Mouse (Mus musculus): ENCODE measurements around the gene Shroom2. TPM values are rescaled to one million over a fixed set of nuclear protein-coding genes. Genes with fewer than 3 reads are reported as not detected.

Gene Shroom2
- polyA plus RNA-seq (2014; fragmentation: Nextera tagmentation; extraction: Ambion mirVana), result 12.4 and 13.7 TPM in 2 replicates

- peak; percentile 82 for ATAC-seq (ENCODE audit: insufficient read depth, low FRiP score, low TSS enrichment)
- no peak within 1 kb of the TSS for H3K27ac ChIP-seq (ENCODE audit: low read depth, low read length)
- DNase-seq (ENCODE audit: low spot score), result peak; percentile 11
Measured at GRCm38 (mm10) chrX:152768891-152769599, at the start of gene Shroom2. Gene Shroom2 (minus strand): TSS chrX:152769465.

GRCm38 (mm10) chrX:152818996-152819395 is 49.7 kb upstream of the Shroom2 start:
- Histone ChIP-seq H3K4me1 (ENCODE audit: control insufficient read depth, insufficient read depth, low read length) (no peaks in the 10 kb centered on the region), H3K27ac (ENCODE audit: low read depth, low read length) (no peak overlapping the region), H3K9ac (ENCODE audit: low read length) (no peak overlapping the region), H3K9me3 (ENCODE audit: control insufficient read depth, low read length) (no peaks in the 10 kb centered on the region), H3K4me3 (ENCODE audit: low read depth, low read length) (no peak overlapping the region), H3K27me3 (ENCODE audit: control insufficient read depth, insufficient read depth, low read length) (no peaks in the 10 kb centered on the region), H3K36me3 (ENCODE audit: control insufficient read depth, insufficient read depth, low read length) (no peaks in the 10 kb centered on the region), H3K4me2 (ENCODE audit: low read depth) (no peak overlapping the region)
- no peak for DNase-seq (ENCODE audit: low spot score)
- no peak for ATAC-seq (ENCODE audit: insufficient read depth, low FRiP score, low TSS enrichment)

More at GRCm38 (mm10) chrX:152768891-152769599, at the start of gene Shroom2:
- peaks cover 12% of the 10 kb centered on the region for H3K27me3 ChIP-seq (ENCODE audit: control insufficient read depth, insufficient read depth, low read length)
- WGBS, result 28% methylated on average over 42 of the region's 55 CpGs
- peak within 1 kb of the TSS; percentile 60 for H3K4me2 ChIP-seq (ENCODE audit: low read depth)
- no peaks in the 10 kb centered on the region for H3K4me1 ChIP-seq (ENCODE audit: control insufficient read depth, insufficient read depth, low read length)
- H3K36me3 ChIP-seq (ENCODE audit: control insufficient read depth, insufficient read depth, low read length), result no peaks in the 10 kb centered on the region
- peak within 1 kb of the TSS; percentile 50 for H3K4me3 ChIP-seq (ENCODE audit: low read depth, low read length)
- H3K9ac ChIP-seq (ENCODE audit: low read length), result peak within 1 kb of the TSS; percentile 50
- no peaks in the 10 kb centered on the region for H3K9me3 ChIP-seq (ENCODE audit: control insufficient read depth, low read length)

GRCm38 (mm10) chrX:152813339-152813738 is 44.1 kb upstream of the Shroom2 start:
- no peak overlapping the region for H3K4me3 ChIP-seq (ENCODE audit: low read depth, low read length)
- no peak overlapping the region for H3K9ac ChIP-seq (ENCODE audit: low read length)
- no peak overlapping the region for H3K4me2 ChIP-seq (ENCODE audit: low read depth)
- DNase-seq (ENCODE audit: low spot score) (no peak), ATAC-seq (ENCODE audit: insufficient read depth, low FRiP score, low TSS enrichment) (no peak)
- no peaks in the 10 kb centered on the region for H3K27me3 ChIP-seq (ENCODE audit: control insufficient read depth, insufficient read depth, low read length)
- H3K36me3 ChIP-seq (ENCODE audit: control insufficient read depth, insufficient read depth, low read length), result no peaks in the 10 kb centered on the region
- no peaks in the 10 kb centered on the region for H3K4me1 ChIP-seq (ENCODE audit: control insufficient read depth, insufficient read depth, low read length)
- no peak overlapping the region for H3K27ac ChIP-seq (ENCODE audit: low read depth, low read length)
- H3K9me3 ChIP-seq (ENCODE audit: control insufficient read depth, low read length), result no peaks in the 10 kb centered on the region
- WGBS, result 88% methylated on average over 3 of the region's 3 CpGs

- Histone ChIP-seq H3K27me3 (ENCODE audit: control insufficient read depth, insufficient read depth, low read length) (no peaks in the 10 kb centered on the region), H3K9me3 (ENCODE audit: control insufficient read depth, low read length) (no peaks in the 10 kb centered on the region)
- no peak for DNase-seq (ENCODE audit: low spot score)
Measured at GRCm38 (mm10) chrX:152805317-152805716, 36.1 kb upstream of the Shroom2 start.

GRCm38 (mm10) chrX:152788611-152789010 is 19.3 kb upstream of the Shroom2 start:
- Histone ChIP-seq H3K36me3 (ENCODE audit: control insufficient read depth, insufficient read depth, low read length) (no peaks in the 10 kb centered on the region), H3K4me2 (ENCODE audit: low read depth) (no peak overlapping the region), H3K4me3 (ENCODE audit: low read depth, low read length) (no peak overlapping the region), H3K9me3 (ENCODE audit: control insufficient read depth, low read length) (no peaks in the 10 kb centered on the region), H3K27ac (ENCODE audit: low read depth, low read length) (no peak overlapping the region), H3K4me1 (ENCODE audit: control insufficient read depth, insufficient read depth, low read length) (no peaks in the 10 kb centered on the region), H3K27me3 (ENCODE audit: control insufficient read depth, insufficient read depth, low read length) (no peaks in the 10 kb centered on the region), H3K9ac (ENCODE audit: low read length) (no peak overlapping the region)
- DNase-seq (ENCODE audit: low spot score) (no peak), ATAC-seq (ENCODE audit: insufficient read depth, low FRiP score, low TSS enrichment) (no peak)
- WGBS, result 92% methylated on average over 2 of the region's 2 CpGs

More at GRCm38 (mm10) chrX:152805317-152805716, 36.1 kb upstream of the Shroom2 start:
- H3K4me3 ChIP-seq (ENCODE audit: low read depth, low read length), result no peak overlapping the region
- H3K27ac ChIP-seq (ENCODE audit: low read depth, low read length), result no peak overlapping the region
- no peaks in the 10 kb centered on the region for H3K4me1 ChIP-seq (ENCODE audit: control insufficient read depth, insufficient read depth, low read length)
- no peak overlapping the region for H3K4me2 ChIP-seq (ENCODE audit: low read depth)
- no peak for ATAC-seq (ENCODE audit: insufficient read depth, low FRiP score, low TSS enrichment)
- no peaks in the 10 kb centered on the region for H3K36me3 ChIP-seq (ENCODE audit: control insufficient read depth, insufficient read depth, low read length)
- H3K9ac ChIP-seq (ENCODE audit: low read length), result no peak overlapping the region

- DNase-seq (ENCODE audit: low spot score) (no peak), ATAC-seq (ENCODE audit: insufficient read depth, low FRiP score, low TSS enrichment) (no peak)
- Histone ChIP-seq H3K36me3 (ENCODE audit: control insufficient read depth, insufficient read depth, low read length) (no peaks in the 10 kb centered on the region), H3K9ac (ENCODE audit: low read length) (no peak overlapping the region), H3K4me3 (ENCODE audit: low read depth, low read length) (no peak overlapping the region), H3K27ac (ENCODE audit: low read depth, low read length) (no peak overlapping the region), H3K27me3 (ENCODE audit: control insufficient read depth, insufficient read depth, low read length) (no peaks in the 10 kb centered on the region), H3K4me2 (ENCODE audit: low read depth) (no peak overlapping the region), H3K9me3 (ENCODE audit: control insufficient read depth, low read length) (no peaks in the 10 kb centered on the region), H3K4me1 (ENCODE audit: control insufficient read depth, insufficient read depth, low read length) (no peaks in the 10 kb centered on the region)
- WGBS, result 79% methylated on average over 1 of the region's 1 CpGs
Measured at GRCm38 (mm10) chrX:152788129-152788528, 18.9 kb upstream of the Shroom2 start.

GRCm38 (mm10) chrX:152781720-152782403 is 12.6 kb upstream of the Shroom2 start, which contains the start of gene Gpr143:
Gene Gpr143 (plus strand): TSS chrX:152781921.
- no peak within 1 kb of the TSS for H3K4me3 ChIP-seq (ENCODE audit: low read depth, low read length)
- ATAC-seq (ENCODE audit: insufficient read depth, low FRiP score, low TSS enrichment), result peak; percentile 35; the same call in 1 of the 2 replicates
- no peaks in the 10 kb centered on the region for H3K4me1 ChIP-seq (ENCODE audit: control insufficient read depth, insufficient read depth, low read length)
- 22% methylated on average over 21 of the region's 26 CpGs for WGBS
- H3K27ac ChIP-seq (ENCODE audit: low read depth, low read length), result no peak within 1 kb of the TSS
- peak within 1 kb of the TSS; percentile 38 for H3K4me2 ChIP-seq (ENCODE audit: low read depth)
- H3K9me3 ChIP-seq (ENCODE audit: control insufficient read depth, low read length), result no peaks in the 10 kb centered on the region
- H3K36me3 ChIP-seq (ENCODE audit: control insufficient read depth, insufficient read depth, low read length), result no peaks in the 10 kb centered on the region
- H3K27me3 ChIP-seq (ENCODE audit: control insufficient read depth, insufficient read depth, low read length), result 0 out of 2 replicates have a peak, but pooled peaks cover 3% of the 10 kb centered on the region
- peak; percentile 42 for DNase-seq (ENCODE audit: low spot score)
- peak within 1 kb of the TSS; percentile 14; the same call in 1 of the 2 replicates for H3K9ac ChIP-seq (ENCODE audit: low read length)

- H3K36me3 ChIP-seq (ENCODE audit: control insufficient read depth, insufficient read depth, low read length), result no peaks in the 10 kb centered on the region
- H3K4me2 ChIP-seq (ENCODE audit: low read depth), result peak overlapping the region; percentile 60
- WGBS, result 12% methylated on average over 33 of the region's 48 CpGs
- H3K27me3 ChIP-seq (ENCODE audit: control insufficient read depth, insufficient read depth, low read length), result peaks cover 12% of the 10 kb centered on the region
- H3K4me1 ChIP-seq (ENCODE audit: control insufficient read depth, insufficient read depth, low read length), result no peaks in the 10 kb centered on the region
- DNase-seq (ENCODE audit: low spot score) (peak; percentile 73), ATAC-seq (ENCODE audit: insufficient read depth, low FRiP score, low TSS enrichment) (peak; percentile 84)
- no peak overlapping the region for H3K27ac ChIP-seq (ENCODE audit: low read depth, low read length)
- H3K9me3 ChIP-seq (ENCODE audit: control insufficient read depth, low read length), result no peaks in the 10 kb centered on the region
- peak overlapping the region; percentile 50; the same call in 1 of the 2 replicates for H3K9ac ChIP-seq (ENCODE audit: low read length)
- peak overlapping the region; percentile 50 for H3K4me3 ChIP-seq (ENCODE audit: low read depth, low read length)
Measured at GRCm38 (mm10) chrX:152769600-152770157, 414 bp upstream of the Shroom2 start.

Data from neural tube, embryonic 11.5 days (tissue).